Mouse (Mus musculus) cerebellum, postnatal 4 days (tissue): ENCODE results near the gene Asb17.

Experiments
- DNase-seq, 2 experiments: peaks; one replicate each; pipeline ENCODE4 v3.0.0; 2022; ENCODE audit warnings: low spot score in 2 of 2, mixed read lengths in 1 of 2

The Asb17 gene

GRCm38 (mm10) chr3:153888141-153888540 lies 44.1 kb downstream of the Asb17 start:
- no peak for DNase-seq

- DNase-seq, result no peak
Observed at GRCm38 (mm10) chr3:153889188-153889781, 45.3 kb downstream of the Asb17 start.

- DNase-seq, result no peak
Observed at GRCm38 (mm10) chr3:153895454-153895853, 51.4 kb downstream of the Asb17 start.

GRCm38 (mm10) chr3:153897216-153897615 lies 53.2 kb downstream of the Asb17 start:
- DNase-seq, result no peak

GRCm38 (mm10) chr3:153901904-153902303 lies 57.9 kb downstream of the Asb17 start:
- DNase-seq, result no peak

- no peak for DNase-seq
Observed at GRCm38 (mm10) chr3:153902595-153902994, 58.6 kb downstream of the Asb17 start.

GRCm38 (mm10) chr3:153904586-153904985 lies 60.6 kb downstream of the Asb17 start:
- peak in 1 of 2 experiments; percentile 48 for DNase-seq
